Mouse (Mus musculus) testis, adult 2 months (tissue): ENCODE data around the gene Gnai2. TPM values are rescaled to one million over a fixed set of nuclear protein-coding genes. Genes with fewer than 3 reads are reported as not detected.
A peak's percentile ranks its signal among the peaks of the same experiment; 100 is the strongest.

Experiments used
- H3K27ac ChIP-seq: fragments of 200-500 bp; 2 replicates; pipeline ENCODE4 v1.5.1; 2012; ENCODE audit warnings: low read depth, low read length; ENCODE audit not compliant: control insufficient read depth, insufficient read depth
- H3K27me3 ChIP-seq: fragments of 200-500 bp; 2 replicates; pipeline ENCODE4 v1.6.1; 2012; ENCODE audit warnings: mild to moderate bottlenecking, low read length, moderate library complexity; ENCODE audit not compliant: control insufficient read depth, insufficient read depth
- H3K36me3 ChIP-seq: fragments of 200-500 bp; 2 replicates; pipeline ENCODE4 v1.6.1; 2012; ENCODE audit warnings: mild to moderate bottlenecking, low read length; ENCODE audit not compliant: control insufficient read depth, insufficient read depth
- H3K4me1 ChIP-seq: fragments of 200-500 bp; 2 replicates; pipeline ENCODE4 v1.6.1; 2012; ENCODE audit warnings: low read length; ENCODE audit not compliant: control insufficient read depth, insufficient read depth
- H3K4me3 ChIP-seq: fragments of 200-500 bp; 2 replicates; pipeline ENCODE4 v1.5.1; 2012; ENCODE audit warnings: low read depth, mild to moderate bottlenecking, low read length, moderate library complexity, mixed read lengths; ENCODE audit not compliant: control insufficient read depth
- CTCF ChIP-seq: fragments of 200-500 bp; IDR thresholded peaks from 2 replicates; pipeline ENCODE4 v1.5.1; 2012; ENCODE audit warnings: low read depth, mild to moderate bottlenecking, inconsistent platforms, low read length, moderate library complexity; ENCODE audit not compliant: control insufficient read depth, insufficient read depth, insufficient replicate concordance
- POLR2A ChIP-seq: fragments of 200-500 bp; IDR thresholded peaks from 2 replicates; pipeline ENCODE4 v1.6.1; 2012; ENCODE audit warnings: low read depth, mild to moderate bottlenecking, inconsistent platforms, low read length, moderate library complexity; ENCODE audit not compliant: control insufficient read depth
- polyA plus RNA-seq: library from polyadenylated mRNA; depleted of rRNA; stranded (reverse); fragments of >200 nt; gene quantifications from 2 replicates; pipeline ENCODE4 v1.2.3, GENCODE M21; 2012

Gnai2 gene
- polyA plus RNA-seq, 1 experiment: 103 TPM

DNA sequence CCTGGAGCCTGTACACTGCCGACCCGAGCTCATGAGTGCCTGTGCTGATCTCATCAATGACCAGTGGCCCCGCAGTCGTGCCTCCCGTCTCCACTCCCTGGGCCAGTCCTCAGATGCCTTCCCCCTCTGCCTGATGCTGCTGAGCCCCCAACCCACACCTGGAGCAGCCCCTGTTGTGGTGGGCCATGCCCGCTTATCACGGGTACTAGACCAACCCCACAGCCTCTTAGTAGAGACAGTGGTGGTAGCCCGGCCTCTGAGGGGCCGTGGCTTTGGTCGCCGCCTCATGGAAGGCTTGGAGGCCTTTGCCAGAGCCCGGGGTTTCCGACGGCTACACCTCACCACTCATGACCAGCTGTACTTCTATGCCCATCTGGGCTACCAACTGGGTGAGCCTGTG is 52.0 kb downstream of the Gnai2 start:
- Histone ChIP-seq H3K4me3 (peak overlapping the region; percentile 93; the same call in 1 of the 2 replicates), H3K27me3 (no peaks in the 10 kb centered on the region)

DNA sequence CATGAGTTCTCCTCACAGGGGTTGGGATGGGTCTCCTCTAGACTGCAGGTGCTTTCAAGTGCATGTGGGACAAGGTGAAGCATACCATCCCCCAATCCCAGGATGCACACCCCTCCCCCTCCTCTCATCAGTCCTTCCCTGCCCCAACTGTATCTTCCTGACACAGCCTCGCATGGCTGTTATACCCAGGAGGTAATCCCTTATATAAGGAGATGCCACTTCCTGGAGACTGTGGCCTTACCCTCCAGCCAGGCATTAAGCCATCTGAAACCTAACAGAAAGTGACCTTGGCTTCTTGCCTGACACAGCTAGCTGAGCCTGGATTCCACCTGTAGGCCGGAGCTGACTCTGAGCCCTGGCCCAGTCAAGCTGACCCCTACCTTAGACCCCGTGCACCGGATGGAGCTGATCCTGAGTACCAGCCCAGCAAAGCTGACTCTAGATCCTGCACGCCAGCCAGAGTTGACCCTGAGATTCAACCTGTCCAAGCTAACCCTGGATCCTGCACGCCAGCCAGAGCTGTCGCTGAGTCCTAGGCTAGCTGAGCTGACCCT is 52.6 kb downstream of the Gnai2 start:
- Histone ChIP-seq H3K4me3 (peak overlapping the region; percentile 93), H3K27me3 (no peaks in the 10 kb centered on the region), H3K36me3 (no peaks in the 10 kb centered on the region), H3K27ac (no peak overlapping the region), H3K4me1 (peaks cover 10% of the 10 kb centered on the region)
- TF ChIP-seq POLR2A (no peak), CTCF (no peak)

More for the DNA sequence above, 52.0 kb downstream of the Gnai2 start:
- TF ChIP-seq CTCF: no peak
- TF ChIP-seq POLR2A: no peak
- H3K36me3 ChIP-seq: no peaks in the 10 kb centered on the region
- H3K4me1 ChIP-seq: peaks cover 10% of the 10 kb centered on the region
- no peak overlapping the region for H3K27ac ChIP-seq

DNA sequence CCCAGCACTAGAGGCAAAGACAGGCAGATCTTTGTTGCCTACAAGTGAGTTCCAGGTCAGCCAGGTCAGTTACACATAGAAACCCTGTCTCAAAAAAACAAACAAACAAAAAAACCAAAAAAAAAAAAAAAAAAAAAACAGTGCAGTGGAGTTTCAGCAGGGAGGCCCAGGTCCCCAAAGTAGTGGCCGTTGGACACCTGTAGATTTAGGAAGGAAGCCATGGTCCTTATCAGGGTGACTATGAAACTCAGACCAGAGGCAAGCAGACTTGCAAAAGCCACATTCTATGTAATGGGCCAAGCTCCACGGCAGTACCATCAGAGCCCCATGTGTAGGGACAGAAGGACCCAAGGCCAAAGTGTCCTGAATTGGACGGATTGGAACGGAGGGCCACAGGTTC is 53.6 kb downstream of the Gnai2 start:
- TF ChIP-seq CTCF: no peak
- no peak for TF ChIP-seq POLR2A
- Histone ChIP-seq H3K4me3 (peak overlapping the region; percentile 93), H3K27me3 (no peaks in the 10 kb centered on the region), H3K36me3 (no peaks in the 10 kb centered on the region), H3K27ac (no peak overlapping the region), H3K4me1 (peaks cover 10% of the 10 kb centered on the region)

DNA sequence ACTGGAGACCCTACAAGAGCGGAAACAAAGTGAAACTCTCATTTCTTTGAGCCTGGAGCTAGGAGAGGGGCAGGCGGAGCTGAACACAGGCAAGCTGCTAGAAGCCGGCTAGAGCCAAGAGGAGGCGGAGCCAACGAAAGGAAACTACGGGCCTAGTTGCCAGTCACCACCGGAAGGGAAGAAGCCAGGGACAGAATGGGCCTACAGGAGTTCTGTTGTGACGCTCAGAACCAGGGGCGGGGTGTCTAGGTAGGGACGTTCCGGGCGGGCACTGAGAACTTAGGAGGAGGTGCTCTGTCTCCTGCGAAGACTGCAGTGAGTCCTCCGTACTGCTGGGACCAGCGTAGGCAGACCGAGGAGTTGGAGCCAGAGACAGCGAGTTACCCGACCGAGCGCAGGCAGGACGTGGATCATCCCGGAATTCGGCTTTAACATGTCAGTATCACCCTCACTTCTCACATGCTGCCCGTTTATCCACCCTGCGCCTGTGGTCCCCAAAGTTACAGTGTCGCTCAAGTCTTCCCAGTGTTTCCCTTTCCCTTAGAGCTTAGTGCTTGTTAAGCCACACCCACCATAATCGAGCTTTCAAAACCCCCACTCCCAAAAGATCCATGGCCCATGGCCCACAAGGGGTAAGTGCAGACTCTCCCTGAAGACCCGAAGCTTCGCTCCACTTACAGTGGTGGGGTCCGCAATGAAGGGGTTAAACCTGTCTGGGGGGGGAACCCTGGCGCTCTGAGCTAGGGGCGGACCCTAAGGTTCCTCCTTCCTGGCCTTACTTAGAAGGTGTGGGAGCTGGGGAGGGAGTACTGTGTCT is 54.5 kb downstream of the Gnai2 start, which contains the start of gene Hyal3:
Gene Hyal3 (plus strand): TSS at position 318 of the 817 bp plus-strand sequence.
- TF ChIP-seq CTCF (0 out of 2 replicates have a peak, but pooled peaks have one; percentile 9), POLR2A (peak; percentile 90)
- no peaks in the 10 kb centered on the region for H3K27me3 ChIP-seq
- peaks cover 8% of the 10 kb centered on the region for H3K4me1 ChIP-seq
- H3K27ac ChIP-seq: peak within 1 kb of the TSS; percentile 68
- no peaks in the 10 kb centered on the region for H3K36me3 ChIP-seq
- peak within 1 kb of the TSS; percentile 93 for H3K4me3 ChIP-seq

DNA sequence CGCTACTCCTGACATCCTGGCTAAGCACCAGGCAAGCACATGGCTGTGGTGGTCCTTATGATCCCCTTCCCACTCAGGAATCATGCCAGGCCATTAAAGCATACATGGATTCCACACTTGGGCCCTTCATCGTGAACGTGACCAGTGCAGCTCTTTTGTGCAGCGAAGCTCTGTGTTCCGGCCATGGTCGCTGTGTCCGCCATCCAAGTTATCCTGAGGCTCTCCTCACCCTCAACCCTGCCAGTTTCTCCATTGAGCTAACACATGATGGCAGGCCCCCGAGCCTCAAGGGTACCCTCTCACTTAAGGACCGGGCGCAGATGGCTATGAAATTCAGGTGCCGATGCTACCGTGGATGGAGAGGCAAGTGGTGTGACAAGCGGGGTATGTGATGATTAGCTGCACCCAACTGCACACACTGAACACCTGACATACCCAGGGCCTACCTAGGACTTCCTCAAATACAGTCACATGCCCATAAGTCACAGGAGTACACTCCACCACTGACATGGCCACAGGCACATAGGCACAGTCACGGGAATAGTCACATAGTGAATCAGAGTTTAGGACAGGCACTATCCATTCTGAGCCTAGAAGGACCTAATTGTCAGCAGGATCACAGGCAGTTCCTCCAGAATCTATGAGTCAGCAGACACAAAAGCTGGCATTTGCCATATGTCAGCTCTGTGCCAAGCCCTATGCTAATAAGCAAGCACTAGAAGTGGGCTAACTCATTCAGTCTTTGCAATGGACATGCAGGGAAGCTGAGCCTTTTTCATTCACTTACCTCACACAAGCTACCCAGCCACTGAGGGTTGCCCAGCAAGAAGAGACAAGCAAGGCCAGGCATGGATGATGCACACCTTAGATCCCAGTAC is 55.9 kb downstream of the Gnai2 start:
- Histone ChIP-seq H3K4me3 (peak overlapping the region; percentile 93), H3K36me3 (no peaks in the 10 kb centered on the region), H3K4me1 (peaks cover 8% of the 10 kb centered on the region), H3K27me3 (no peaks in the 10 kb centered on the region), H3K27ac (no peak overlapping the region)
- TF ChIP-seq CTCF: no peak
- no peak for TF ChIP-seq POLR2A

DNA sequence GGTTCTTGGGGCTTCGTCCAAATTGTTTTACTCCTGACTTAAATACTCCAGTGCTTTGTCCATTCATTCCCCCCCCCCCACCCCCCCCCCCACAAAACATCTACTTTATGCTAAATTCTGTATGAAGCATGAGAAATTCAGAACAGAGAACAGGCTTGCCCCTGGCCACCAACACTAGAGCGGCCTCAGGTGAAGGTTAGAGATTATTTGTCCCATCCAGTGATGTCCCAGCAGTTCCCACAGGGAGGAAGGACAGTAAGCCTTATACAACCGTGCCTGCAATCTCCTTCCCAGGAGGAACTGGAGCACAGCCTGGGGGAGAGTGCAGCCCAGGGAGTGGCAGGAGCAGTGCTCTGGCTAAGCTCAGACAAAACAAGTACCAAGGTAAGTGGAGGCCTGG is 56.6 kb downstream of the Gnai2 start, which contains the start of gene Naa80:
Gene Naa80 (plus strand): TSS at position 301 of the 400 bp plus-strand sequence.
- no peaks in the 10 kb centered on the region for H3K36me3 ChIP-seq
- H3K27me3 ChIP-seq: no peaks in the 10 kb centered on the region
- H3K4me1 ChIP-seq: peaks cover 8% of the 10 kb centered on the region
- peak within 1 kb of the TSS; percentile 93 for H3K4me3 ChIP-seq
- no peak within 1 kb of the TSS for H3K27ac ChIP-seq
- no peak for TF ChIP-seq POLR2A
- TF ChIP-seq CTCF: no peak

DNA sequence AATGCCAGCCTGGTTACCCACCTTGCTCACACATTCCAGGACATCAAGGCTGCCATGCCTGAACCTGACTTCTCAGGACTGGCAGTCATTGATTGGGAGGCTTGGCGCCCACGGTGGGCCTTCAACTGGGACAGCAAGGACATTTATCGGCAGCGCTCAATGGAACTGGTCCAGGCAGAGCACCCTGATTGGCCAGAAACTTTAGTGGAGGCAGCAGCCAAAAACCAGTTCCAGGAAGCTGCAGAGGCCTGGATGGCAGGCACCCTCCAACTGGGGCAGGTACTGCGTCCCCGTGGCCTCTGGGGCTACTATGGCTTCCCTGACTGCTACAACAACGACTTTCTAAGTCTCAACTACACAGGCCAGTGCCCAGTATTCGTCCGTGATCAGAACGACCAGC is 57.3 kb downstream of the Gnai2 start:
- H3K27me3 ChIP-seq: no peaks in the 10 kb centered on the region
- H3K4me3 ChIP-seq: peak overlapping the region; percentile 15
- peaks cover 8% of the 10 kb centered on the region for H3K4me1 ChIP-seq
- H3K27ac ChIP-seq: no peak overlapping the region
- no peaks in the 10 kb centered on the region for H3K36me3 ChIP-seq
- no peak for TF ChIP-seq CTCF
- no peak for TF ChIP-seq POLR2A
